21 mouse cellular contexts compared by ENCODE assay signal in the genomic region with DNA sequence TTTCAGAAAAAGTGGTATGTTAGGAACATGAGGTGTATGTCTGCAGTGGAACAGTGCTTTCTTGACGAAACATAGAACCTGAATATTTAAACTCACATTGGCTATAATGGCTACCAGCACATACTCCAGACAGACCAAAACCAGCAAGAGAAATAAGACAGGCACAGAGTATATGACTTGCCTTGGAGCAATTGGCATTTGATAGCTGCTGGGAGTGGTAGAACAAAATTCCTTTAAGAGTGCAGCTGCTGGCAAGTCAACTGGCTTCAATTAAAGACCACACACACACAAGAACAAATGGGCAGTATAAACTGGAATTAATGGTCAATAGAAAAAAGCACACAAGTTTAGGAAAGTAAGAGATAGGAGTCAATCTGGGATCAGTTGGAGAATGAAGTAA.
DNase-seq lines count a peak whose midpoint lies in the region; ATAC-seq and TF ChIP-seq lines count a peak whose summit lies in the region.
"Had no signal": no experiment of that assay in that cellular context is flagged by ENCODE, and none has a peak within 500 bp of the region (broad histone marks: within the 10 kb centered on the region; RNA-seq: fewer than 3 reads in every experiment).

No protein-coding gene starts in this region.

- ATAC-seq in limb, embryonic 14.5 days (ENCODE audit: low FRiP score, low read depth) = peak; percentile 23; the same call in 1 of the 2 replicates
- ATAC-seq in liver, embryonic 11.5 days (replicated peaks; ENCODE audit: low FRiP score) = no peak
- ATAC-seq: activated CD4-positive, CD25-positive, alpha-beta regulatory T cell, adult 4 months; forebrain, embryonic 13.5 days; forebrain, postnatal 0 days; inflammation-experienced regulatory T-cells, adult 6 months; Patski had no signal

- H3K4me3 ChIP-seq in embryonic facial prominence, embryonic 10.5 days = no peak overlapping the region
- H3K4me3 ChIP-seq in limb, embryonic 14.5 days (replicated peaks; ENCODE audit: low read length) = no peak overlapping the region
- H3K4me3 ChIP-seq in liver, embryonic 11.5 days (ENCODE audit: low read depth, low read length) = no peak overlapping the region
- H3K4me3 ChIP-seq: embryonic facial prominence, embryonic 13.5 days; forebrain, embryonic 13.5 days; heart, embryonic 13.5 days; hindbrain, embryonic 15.5 days had no signal

- H3K9ac ChIP-seq in limb, embryonic 14.5 days (ENCODE audit: low read depth, low read length, severe bottlenecking) = no peak overlapping the region
- H3K9ac ChIP-seq in liver, embryonic 11.5 days (ENCODE audit: low read depth, low read length) = no peak overlapping the region
- H3K9ac ChIP-seq: embryonic facial prominence, embryonic 13.5 days; forebrain, embryonic 13.5 days; forebrain, postnatal 0 days; heart, embryonic 13.5 days; hindbrain, embryonic 15.5 days had no signal

- H3K4me1 ChIP-seq in embryonic facial prominence, embryonic 10.5 days = no peaks in the 10 kb centered on the region
- H3K4me1 ChIP-seq in limb, embryonic 14.5 days (ENCODE audit: control insufficient read depth, insufficient read depth, low read length) = no peaks in the 10 kb centered on the region
- no peaks in the 10 kb centered on the region for H3K4me1 ChIP-seq in liver, embryonic 11.5 days (replicated peaks; ENCODE audit: control insufficient read depth, insufficient read depth, low read length)
- H3K4me1 ChIP-seq: embryonic facial prominence, embryonic 13.5 days; forebrain, embryonic 13.5 days; heart, embryonic 13.5 days; hindbrain, embryonic 15.5 days had no signal

- no peaks in the 10 kb centered on the region for H3K9me3 ChIP-seq in embryonic facial prominence, embryonic 10.5 days
- H3K9me3 ChIP-seq in limb, embryonic 14.5 days (ENCODE audit: control insufficient read depth, low read length) = no peaks in the 10 kb centered on the region
- H3K9me3 ChIP-seq in liver, embryonic 11.5 days (ENCODE audit: control insufficient read depth, low read length) = no peaks in the 10 kb centered on the region
- H3K9me3 ChIP-seq: embryonic facial prominence, embryonic 13.5 days; forebrain, embryonic 13.5 days; heart, embryonic 13.5 days; hindbrain, embryonic 15.5 days had no signal

- no peak overlapping the region for H3K4me2 ChIP-seq in limb, embryonic 14.5 days (replicated peaks; ENCODE audit: low read depth, low read length, severe bottlenecking)
- no peak overlapping the region for H3K4me2 ChIP-seq in liver, embryonic 11.5 days
- H3K4me2 ChIP-seq: embryonic facial prominence, embryonic 13.5 days; forebrain, embryonic 13.5 days; heart, embryonic 13.5 days; hindbrain, embryonic 15.5 days had no signal

- DNase-seq in Muller cell, postnatal 12 days (ENCODE audit: inconsistent ontology term) = peak; percentile 1
- DNase-seq in embryonic facial prominence, embryonic 10.5 days (ENCODE audit: low spot score) = peak; percentile 24
- DNase-seq in hindlimb bud, embryonic 11.5 days (ENCODE audit: extremely low spot score, low read depth, low spot score) = peak; percentile 56
- peak; percentile 4 for DNase-seq in limb, embryonic 14.5 days (ENCODE audit: low spot score)
- no peak for DNase-seq in cerebellum, adult 11-12 months
- DNase-seq in urinary bladder, adult 18-20 months (ENCODE audit: low spot score in 2 of 2) = no peak
- DNase-seq in liver, embryonic 11.5 days (ENCODE audit: low spot score) = no peak
- DNase-seq: adrenal gland, postnatal 14 days; cerebellum, adult 8-10 months; cerebellum, postnatal 14 days; forebrain, postnatal 0 days; gastrocnemius, postnatal 36 days; heart, adult 11 months; heart, postnatal 36 days had no signal

- H3K36me3 ChIP-seq in embryonic facial prominence, embryonic 10.5 days (replicated peaks) = no peaks in the 10 kb centered on the region
- no peaks in the 10 kb centered on the region for H3K36me3 ChIP-seq in limb, embryonic 14.5 days (ENCODE audit: control insufficient read depth, insufficient read depth, low read length)
- no peaks in the 10 kb centered on the region for H3K36me3 ChIP-seq in liver, embryonic 11.5 days (ENCODE audit: control insufficient read depth, insufficient read depth, low read length)
- H3K36me3 ChIP-seq: embryonic facial prominence, embryonic 13.5 days; heart, embryonic 13.5 days; hindbrain, embryonic 15.5 days had no signal

- no peak overlapping the region for H3K27ac ChIP-seq in embryonic facial prominence, embryonic 10.5 days (replicated peaks)
- no peak overlapping the region for H3K27ac ChIP-seq in limb, embryonic 14.5 days (replicated peaks; ENCODE audit: low read depth, low read length)
- H3K27ac ChIP-seq in liver, embryonic 11.5 days (ENCODE audit: low read depth, low read length) = no peak overlapping the region
- H3K27ac ChIP-seq: embryonic facial prominence, embryonic 13.5 days; forebrain, embryonic 13.5 days; heart, embryonic 13.5 days; hindbrain, embryonic 15.5 days had no signal

- no peaks in the 10 kb centered on the region for H3K27me3 ChIP-seq in embryonic facial prominence, embryonic 10.5 days (replicated peaks; ENCODE audit: low read depth, poor library complexity, severe bottlenecking)
- no peaks in the 10 kb centered on the region for H3K27me3 ChIP-seq in limb, embryonic 14.5 days (ENCODE audit: control insufficient read depth, insufficient read depth, low read length)
- no peaks in the 10 kb centered on the region for H3K27me3 ChIP-seq in liver, embryonic 11.5 days (replicated peaks; ENCODE audit: control insufficient read depth, insufficient read depth, low read length)
- H3K27me3 ChIP-seq: embryonic facial prominence, embryonic 13.5 days; forebrain, embryonic 13.5 days; heart, embryonic 13.5 days; hindbrain, embryonic 15.5 days; Patski had no signal

- WGBS in embryonic facial prominence, embryonic 10.5 days = 59% methylated on average over 1 of the region's 1 CpGs
- WGBS in limb, embryonic 14.5 days = 32% methylated on average over 1 of the region's 1 CpGs
- 79% methylated on average over 1 of the region's 1 CpGs for WGBS in liver, embryonic 11.5 days

- no peak for TF ChIP-seq POLR2A in limb, embryonic 14.5 days (IDR thresholded peaks at IDR 0.05; ENCODE audit: borderline replicate concordance, extremely low read depth, insufficient read depth, insufficient read length)

Comparison
In these comparisons a context has a peak if more than half of its experiments do, and no peak if none do; other contexts are left out.
1. DNase-seq: peak in Muller cell, postnatal 12 days (single experiment), embryonic facial prominence, embryonic 10.5 days (single experiment), hindlimb bud, embryonic 11.5 days (single experiment) and limb, embryonic 14.5 days (single experiment); none in cerebellum, adult 11-12 months (single experiment), urinary bladder, adult 18-20 months (0 of 2) and liver, embryonic 11.5 days (single experiment).